8 mouse cellular contexts compared by ENCODE assay signal in the genomic region with DNA sequence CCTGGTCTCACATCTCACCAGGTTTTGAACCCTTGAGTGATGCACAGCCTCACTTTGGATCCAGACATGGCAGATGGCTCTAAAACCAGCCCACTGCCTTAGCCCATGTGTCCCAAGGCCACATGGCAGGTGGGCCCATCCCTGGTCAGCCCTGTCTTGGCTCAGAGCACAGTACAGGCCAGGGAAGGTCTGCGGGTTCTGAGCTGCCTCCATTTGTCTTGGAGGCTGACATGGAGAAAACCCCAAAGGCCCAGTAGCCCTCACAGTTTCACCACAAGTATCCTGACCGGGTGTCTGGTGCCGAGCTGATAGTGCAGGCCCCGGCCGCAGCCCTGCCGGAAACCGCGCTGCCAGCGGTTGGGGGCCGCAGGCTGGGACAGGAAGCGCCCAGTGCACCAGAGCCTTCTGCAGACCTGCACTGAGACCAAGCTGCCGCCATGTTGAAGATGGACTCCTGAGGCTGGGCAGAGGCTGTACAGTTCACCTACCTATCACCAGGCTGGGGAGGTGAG. TPM values are rescaled to one million over a fixed set of nuclear protein-coding genes. Genes with fewer than 3 reads are reported as not detected.
DNase-seq lines count a peak whose midpoint lies in the region; ATAC-seq and TF ChIP-seq lines count a peak whose summit lies in the region.

No protein-coding gene starts in this region.

- peak overlapping the region; percentile 61 for H3K4me3 ChIP-seq in gastrocnemius, adult 2 months
- peak overlapping the region; percentile 1 to 52 for H3K4me3 ChIP-seq in ES-E14 (ENCODE audit: insufficient read depth in 1 of 2, low read depth in 1 of 2, low read length in 2 of 2, poor library complexity in 1 of 2, severe bottlenecking in 1 of 2)
- no peak overlapping the region for H3K4me3 ChIP-seq in hindbrain, embryonic 11.5 days (ENCODE audit: low read depth, low read length)

- no peak for DNase-seq in gastrocnemius, adult 2 months
- no peak for DNase-seq in gastrocnemius, postnatal 14 days
- DNase-seq in ES-E14 (ENCODE audit: low read depth, low spot score), result no peak
- DNase-seq in hindbrain, embryonic 11.5 days (ENCODE audit: low spot score), result no peak
- DNase-seq in adrenal gland, adult 2 months, result no peak
- DNase-seq in layer of hippocampus, postnatal 36 days, result no peak
- DNase-seq in cerebellum, adult 11 months, result no peak

- H3K9me3 ChIP-seq in ES-E14 (ENCODE audit: control insufficient read depth, insufficient read depth, low read depth, low read length), result no peaks in the 10 kb centered on the region
- H3K9me3 ChIP-seq in hindbrain, embryonic 11.5 days (ENCODE audit: control insufficient read depth, low read length), result no peaks in the 10 kb centered on the region

- H3K9ac ChIP-seq in ES-E14 (ENCODE audit: insufficient read depth, low read depth, low read length, poor library complexity, severe bottlenecking), result peak overlapping the region; percentile 44
- H3K9ac ChIP-seq in hindbrain, embryonic 11.5 days (ENCODE audit: low read depth, low read length), result peak overlapping the region; percentile 24; the same call in 1 of the 2 replicates

- no peak overlapping the region for H3K4me2 ChIP-seq in hindbrain, embryonic 11.5 days (replicated peaks; ENCODE audit: low read depth, low read length)

- in situ Hi-C loops in ES-E14 (cut with MboI; ENCODE audit: low sequenced_read_pairs in 2 of 2, unreplicated experiment in 2 of 2), result no loop called here

- peak; percentile 71; the same call in 1 of the 2 replicates for ATAC-seq in hindbrain, embryonic 11.5 days (ENCODE audit: low FRiP score)
- peak; percentile 46 for ATAC-seq in megakaryocyte, adult 5-6 weeks (ENCODE audit: poor library complexity, severe bottlenecking)

- peaks cover 2 to 21% of the 10 kb centered on the region in 2 experiments; a peak in 3 of 4 replicates for H3K4me1 ChIP-seq in ES-E14 (ENCODE audit: control insufficient read depth in 2 of 2, insufficient read depth in 2 of 2, low read length in 2 of 2, poor library complexity in 1 of 2)
- no peaks in the 10 kb centered on the region for H3K4me1 ChIP-seq in hindbrain, embryonic 11.5 days (replicated peaks; ENCODE audit: control insufficient read depth, insufficient read depth, low read length)

- TF ChIP-seq CTCF in gastrocnemius, adult 2 months (IDR thresholded peaks at IDR 0.05), result no peak

- intact Hi-C loops in gastrocnemius, adult 2 months (cut with DNase I), result loop anchor here (5.0 kb wide), 1 partner anchor 194 kb away; a partner anchor contains a TSS
- intact Hi-C loops in gastrocnemius, postnatal 14 days (cut with DNase I; ENCODE audit: low total_unique reads), result loop anchor here (10.0 kb wide), 1 partner anchor 102 kb away; no protein-coding TSS in a partner anchor

- WGBS in hindbrain, embryonic 11.5 days, result 89% methylated on average over 12 of the region's 12 CpGs

- H3K27me3 ChIP-seq in hindbrain, embryonic 11.5 days (ENCODE audit: control insufficient read depth, insufficient read depth, low read length), result no peaks in the 10 kb centered on the region

- peak overlapping the region; percentile 69 for H3K27ac ChIP-seq in gastrocnemius, adult 2 months
- peak overlapping the region; percentile 56 for H3K27ac ChIP-seq in ES-E14 (ENCODE audit: insufficient read depth, low read depth, low read length, poor library complexity, severe bottlenecking)
- H3K27ac ChIP-seq in hindbrain, embryonic 11.5 days (ENCODE audit: low read depth, low read length), result no peak overlapping the region

- peaks cover 25% of the 10 kb centered on the region for H3K36me3 ChIP-seq in ES-E14 (ENCODE audit: control insufficient read depth, insufficient read depth, low read length, poor library complexity, severe bottlenecking)
- peaks cover 8% of the 10 kb centered on the region for H3K36me3 ChIP-seq in hindbrain, embryonic 11.5 days (ENCODE audit: control insufficient read depth, insufficient read depth, low read length)

TF ChIP-seq in ES-E14, 5 proteins besides CTCF, POLR2A, EP300 and RAD21:
- no peak for TF ChIP-seq ZC3H11A (IDR thresholded peaks at IDR 0.05; ENCODE audit: borderline replicate concordance, low read depth, low read length)
- TF ChIP-seq MAFK (IDR thresholded peaks at IDR 0.05; ENCODE audit: insufficient read depth, low read depth, low read length), result no peak
- no peak for TF ChIP-seq CHD2 (IDR thresholded peaks at IDR 0.05; ENCODE audit: low read depth, low read length)
- no peak for TF ChIP-seq HCFC1 (IDR thresholded peaks at IDR 0.05; ENCODE audit: borderline replicate concordance, insufficient read depth, low read length)
- TF ChIP-seq ZNF384 (IDR thresholded peaks at IDR 0.05; ENCODE audit: low read depth, low read length), result no peak
TF ChIP-seq in ES-E14: peak in this region for 0.

RNA-seq across cellular contexts. Expression of a gene that starts 22.4 kb away (rescaled TPM):
- total RNA-seq in gastrocnemius, adult 2 months (2021), result 10 to 100 TPM; 75.9 to 83.2 TPM
- 10 to 100 TPM; 65.9 to 75.8 TPM for total RNA-seq in gastrocnemius, postnatal 14 days (2021)
- 376 and 602 TPM in 2 replicates for total RNA-seq in ES-E14 (2012; rRNA removed)
- polyA plus RNA-seq in hindbrain, embryonic 11.5 days (2014; fragmentation: Nextera tagmentation; extraction: Ambion mirVana), result 272 and 290 TPM in 2 replicates
- 56.6 and 67.2 TPM in 2 replicates for total RNA-seq in megakaryocyte, adult 5-6 weeks (2015)
- 130 and 142 TPM in 2 replicates for total RNA-seq in megakaryocyte, adult 5-6 weeks (2017)
- 100 to 1,000 TPM; 287 to 305 TPM for total RNA-seq in adrenal gland, adult 2 months (2021)
- polyA plus RNA-seq in adrenal gland, adult 2 months (2012; rRNA removed), result 117 and 146 TPM in 2 replicates
- total RNA-seq in layer of hippocampus, postnatal 36 days (2021), result 100 to 1,000 TPM; 185 to 192 TPM
